Mouse (Mus musculus) CH12.LX (cell line): ENCODE data around the gene Aldh1a7. TPM values are rescaled to one million over a fixed set of nuclear protein-coding genes. Genes with fewer than 3 reads are reported as not detected.

ENCODE experiments used
- DNase-seq: peaks from one replicate; pipeline ENCODE4 v3.0.0-alpha.2; 2013; ENCODE audit errors: extremely low read depth
- H3K27ac ChIP-seq: 2 replicates; pipeline ENCODE4 v1.5.1; 2012; ENCODE audit warnings: low read depth, mild to moderate bottlenecking, control low read depth, moderate library complexity; ENCODE audit not compliant: insufficient read depth
- H3K27me3 ChIP-seq: replicated peaks from 2 replicates; pipeline ENCODE3; 2012; ENCODE audit warnings: inconsistent platforms
- H3K36me3 ChIP-seq, 2 experiments: replicated peaks in 1 of 2; 2 replicates each; pipeline versions ENCODE3 to v1.6.1; 2012; ENCODE audit warnings: inconsistent platforms in 1 of 2, low read length in 1 of 2, mild to moderate bottlenecking in 1 of 2, mixed read lengths in 1 of 2, moderate library complexity in 1 of 2; ENCODE audit not compliant: control insufficient read depth in 1 of 2, insufficient read depth in 1 of 2
- H3K4me1 ChIP-seq, 2 experiments: 2 replicates each; pipeline ENCODE4 v1.6.1; 2012; ENCODE audit warnings: inconsistent platforms in 1 of 2, moderate library complexity in 1 of 2; ENCODE audit not compliant: insufficient read depth in 2 of 2, control insufficient read depth in 1 of 2
- H3K4me2 ChIP-seq: 2 replicates; pipeline ENCODE4 v1.6.1; 2012; ENCODE audit warnings: low read depth, mild to moderate bottlenecking, control low read depth; ENCODE audit not compliant: poor library complexity, insufficient read depth, severe bottlenecking
- H3K4me3 ChIP-seq, 3 experiments: fragments of 150-350 bp in 1 of 3; sonication (generic) in 1 of 3; replicated peaks in 1 of 3; 2 replicates each; pipeline versions ENCODE3 to v1.5.1; 2011 to 2012; ENCODE audit warnings: low read depth in 2 of 3, low read length in 2 of 3, mild to moderate bottlenecking in 2 of 3, moderate library complexity in 2 of 3, control low read depth in 1 of 3, improper control_type of control experiment in 1 of 3, inconsistent platforms in 1 of 3, mixed read lengths in 1 of 3; ENCODE audit not compliant: poor library complexity in 1 of 3
- H3K79me2 ChIP-seq: replicated peaks from 2 replicates; pipeline ENCODE4 v1.6.1; 2012; ENCODE audit warnings: mild to moderate bottlenecking, moderate library complexity; ENCODE audit not compliant: control insufficient read depth, poor library complexity, insufficient read depth, severe bottlenecking; ENCODE audit errors: extremely low read depth
- H3K9ac ChIP-seq: 2 replicates; pipeline ENCODE4 v1.6.1; 2012; ENCODE audit warnings: low read depth, mild to moderate bottlenecking, control low read depth, moderate library complexity; ENCODE audit not compliant: insufficient read depth
- H3K9me3 ChIP-seq: replicated peaks from 2 replicates; pipeline ENCODE3; 2012; ENCODE audit warnings: low read length, inconsistent platforms, mixed read lengths
- CTCF ChIP-seq, 2 experiments: IDR thresholded peaks in 1 of 2; conservative IDR thresholded peaks in 1 of 2; 2 replicates each; pipeline ENCODE4 v1.5.1; 2011 to 2012; ENCODE audit warnings: low read depth in 2 of 2, low read length in 2 of 2, improper control_type of control experiment in 1 of 2, inconsistent platforms in 1 of 2, mild to moderate bottlenecking in 1 of 2, moderate library complexity in 1 of 2
- E2F4 ChIP-seq: IDR thresholded peaks from 2 replicates; pipeline ENCODE4 v1.6.1; 2011; ENCODE audit warnings: low read depth, low read length, improper control_type of control experiment; ENCODE audit not compliant: insufficient replicate concordance
- EP300 ChIP-seq: IDR thresholded peaks from 2 replicates; pipeline ENCODE4 v1.6.1; 2011; ENCODE audit warnings: low read length, improper control_type of control experiment
- ETS1 ChIP-seq: conservative IDR thresholded peaks from 2 replicates; pipeline ENCODE4 v1.6.1; 2012; ENCODE audit warnings: low read depth, mild to moderate bottlenecking, inconsistent platforms, low read length, improper control_type of control experiment, moderate library complexity
- HCFC1 ChIP-seq: IDR thresholded peaks from 2 replicates; pipeline ENCODE4 v1.6.1; 2012; ENCODE audit warnings: low read depth, mild to moderate bottlenecking, inconsistent platforms, low read length, improper control_type of control experiment
- IRF4 ChIP-seq: IDR thresholded peaks from 2 replicates; pipeline ENCODE4 v1.6.1; 2014; ENCODE audit warnings: low read depth, mild to moderate bottlenecking, inconsistent platforms, low read length, improper control_type of control experiment
- JUN ChIP-seq: IDR thresholded peaks from 2 replicates; pipeline ENCODE4 v1.6.1; 2011; ENCODE audit warnings: low read depth, mild to moderate bottlenecking, low read length, improper control_type of control experiment, moderate library complexity; ENCODE audit not compliant: insufficient read depth
- JUND ChIP-seq: conservative IDR thresholded peaks from 2 replicates; pipeline ENCODE4 v1.6.1; 2011; ENCODE audit warnings: low read depth, low read length, improper control_type of control experiment
- KAT2A ChIP-seq: IDR thresholded peaks from 2 replicates; pipeline ENCODE4 v1.6.1; 2012; ENCODE audit warnings: low read length, improper control_type of control experiment, inconsistent platforms; ENCODE audit not compliant: insufficient replicate concordance
- MAFK ChIP-seq: IDR thresholded peaks from 2 replicates; pipeline ENCODE4 v1.6.1; 2011; ENCODE audit warnings: low read length, improper control_type of control experiment; ENCODE audit not compliant: insufficient replicate concordance
- MAX ChIP-seq: IDR thresholded peaks from 2 replicates; pipeline ENCODE4 v1.6.1; 2011; ENCODE audit warnings: low read length, improper control_type of control experiment
- MAZ ChIP-seq: IDR thresholded peaks from 2 replicates; pipeline ENCODE4 v1.6.1; 2012; ENCODE audit warnings: low read depth, mild to moderate bottlenecking, inconsistent platforms, low read length, improper control_type of control experiment, moderate library complexity
- NELFE ChIP-seq: IDR thresholded peaks from 2 replicates; pipeline ENCODE4 v1.6.1; 2011; ENCODE audit warnings: low read depth, low read length, improper control_type of control experiment
- SIN3A ChIP-seq: IDR thresholded peaks from 2 replicates; pipeline ENCODE4 v1.6.1; 2012; ENCODE audit warnings: low read length, improper control_type of control experiment, inconsistent platforms
- TBP ChIP-seq: conservative IDR thresholded peaks from 2 replicates; pipeline ENCODE4 v1.6.1; 2011; ENCODE audit warnings: low read depth, low read length, improper control_type of control experiment
- USF1 ChIP-seq: IDR thresholded peaks from 2 replicates; pipeline ENCODE4 v1.6.1; 2014; ENCODE audit warnings: low read depth, mild to moderate bottlenecking, inconsistent platforms, low read length, improper control_type of control experiment
- ZC3H11A ChIP-seq: IDR thresholded peaks from 2 replicates; pipeline ENCODE4 v1.6.1; 2012; ENCODE audit warnings: low read depth, mild to moderate bottlenecking, inconsistent platforms, low read length, improper control_type of control experiment
- ZMIZ1 ChIP-seq: IDR thresholded peaks from 2 replicates; pipeline ENCODE4 v1.6.1; 2012; ENCODE audit warnings: low read depth, mild to moderate bottlenecking, inconsistent platforms, low read length, improper control_type of control experiment
- ZNF384 ChIP-seq: IDR thresholded peaks from 2 replicates; pipeline ENCODE4 v1.6.1; 2012; ENCODE audit warnings: low read depth, low read length, improper control_type of control experiment, inconsistent platforms
- dilution Hi-C: fragments of 300-500 bp; cut with MboI; formaldehyde crosslinking; loops from 2 replicates; pipeline ENCODE4 v1.14.3; 2020; ENCODE audit warnings: low sequenced_read_pairs; ENCODE audit not compliant: extremely low pct_unique_long_range_greater_than_20kb, extremely low pct_ligation_motif_present
- in situ Hi-C: fragments of 300-500 bp; cut with MboI; formaldehyde crosslinking; loops from 3 replicates; pipeline ENCODE4 v1.14.3; 2019; ENCODE audit warnings: low sequenced_read_pairs, low pct_ligation_motif_present, low pct_unique_long_range_greater_than_20kb, mixed read lengths
- polyA plus RNA-seq: library from polyadenylated mRNA; unstranded; fragments of >175 nt; gene quantifications from 2 replicates; pipeline ENCODE4 v1.2.1, GENCODE M21; 2012; ENCODE audit warnings: low read depth; ENCODE audit not compliant: insufficient read length
- total RNA-seq, 2 experiments: library from RNA; depleted of rRNA; stranded (reverse); fragments of 300-350 nt in 1 of 2; fragments of >200 nt in 1 of 2; gene quantifications; 2 replicates each; pipeline ENCODE4 v1.2.3; 2012 to 2014

Aldh1a7 gene
- total and polyA plus RNA-seq, 3 experiments = 0.47 to 2.3 (median 1.2) TPM

GRCm38 (mm10) chr19:20761675-20762426 is 34.5 kb upstream of the Aldh1a7 start:
- no peak for DNase-seq
- dilution Hi-C loops = no loop called here
- H3K4me3 ChIP-seq = no peak overlapping the region
- H3K4me1 ChIP-seq = no peaks in the 10 kb centered on the region
- H3K27me3 ChIP-seq = no peaks in the 10 kb centered on the region
- no peaks in the 10 kb centered on the region for H3K36me3 ChIP-seq
- H3K4me2 ChIP-seq = no peak overlapping the region
- no peaks in the 10 kb centered on the region for H3K9me3 ChIP-seq
- H3K27ac ChIP-seq = no peak overlapping the region
- no peak overlapping the region for H3K9ac ChIP-seq
- in situ Hi-C loops = loop anchor here (25.0 kb wide), 1 partner anchor 325 kb away; no protein-coding TSS in a partner anchor
- TF ChIP-seq ETS1 (no peak), IRF4 (no peak), MAZ (no peak), CTCF (conservative IDR thresholded peaks at IDR 0.05 in 1 of 2, IDR thresholded peaks at IDR 0.05 in 1 of 2; ENCODE audit: low read depth in 2 of 2, low read length in 2 of 2) (no peak), SIN3A (no peak), JUN (no peak), EP300 (no peak), ZC3H11A (no peak), USF1 (no peak), E2F4 (no peak), NELFE (no peak)
- no peaks in the 10 kb centered on the region for H3K79me2 ChIP-seq

- in situ Hi-C loops (loop anchor here (25.0 kb wide), 1 partner anchor 324 kb away; no protein-coding TSS in a partner anchor), dilution Hi-C loops (no loop called here)
- TF ChIP-seq NELFE (no peak), MAFK (no peak), KAT2A (no peak), USF1 (no peak), MAZ (no peak), ZNF384 (no peak), ZMIZ1 (no peak), JUND (no peak), HCFC1 (no peak), ETS1 (no peak), MAX (no peak), TBP (no peak)
- Histone ChIP-seq H3K4me1 (no peaks in the 10 kb centered on the region), H3K4me2 (no peak overlapping the region), H3K79me2 (no peaks in the 10 kb centered on the region), H3K9ac (no peak overlapping the region), H3K27me3 (no peaks in the 10 kb centered on the region), H3K4me3 (no peak overlapping the region), H3K36me3 (no peaks in the 10 kb centered on the region), H3K9me3 (no peaks in the 10 kb centered on the region), H3K27ac (no peak overlapping the region)
- DNase-seq = no peak
Observed at GRCm38 (mm10) chr19:20761119-20761518, 33.8 kb upstream of the Aldh1a7 start.
